Mouse (Mus musculus): ENCODE results near the gene Kctd17. TPM values are rescaled to one million over a fixed set of nuclear protein-coding genes. Genes with fewer than 3 reads are reported as not detected.

Gene Kctd17
- polyA plus RNA-seq (2015; fragmentation: Nextera tagmentation; extraction: Ambion mirVana) = 4.7 and 5.1 TPM in 2 replicates

- peaks cover 67% of the 10 kb centered on the region for H3K27me3 ChIP-seq
- no peak for DNase-seq
- H3K4me1 ChIP-seq (replicated peaks) = peaks cover 17% of the 10 kb centered on the region
- 4% methylated on average over 45 of the region's 52 CpGs for WGBS (ENCODE audit: insufficient replicate concordance)
- H3K9ac ChIP-seq = peak within 1 kb of the TSS; percentile 39
- ATAC-seq (ENCODE audit: low read depth) = peak; percentile 29
- H3K4me2 ChIP-seq = peak within 1 kb of the TSS; percentile 59
- H3K27ac ChIP-seq = no peak within 1 kb of the TSS
- no peaks in the 10 kb centered on the region for H3K9me3 ChIP-seq (replicated peaks)
- H3K36me3 ChIP-seq = no peaks in the 10 kb centered on the region
- H3K4me3 ChIP-seq (replicated peaks) = peak within 1 kb of the TSS; percentile 49
These were observed at the start of gene Kctd17 for GRCm38 (mm10) chr15:78428391-78429138. Kctd17 (plus strand) TSS chr15:78428564.

GRCm38 (mm10) chr15:78380208-78380607 lies 48.2 kb upstream of the Kctd17 start:
- Histone ChIP-seq H3K27ac (no peak overlapping the region), H3K4me3 (replicated peaks) (no peak overlapping the region), H3K4me1 (replicated peaks) (peaks cover 10% of the 10 kb centered on the region; the same call in 1 of the 2 replicates), H3K4me2 (no peak overlapping the region), H3K36me3 (no peaks in the 10 kb centered on the region), H3K27me3 (no peaks in the 10 kb centered on the region; the same call in 1 of the 2 replicates), H3K9me3 (replicated peaks) (no peaks in the 10 kb centered on the region), H3K9ac (no peak overlapping the region)
- 53% methylated on average over 2 of the region's 2 CpGs for WGBS (ENCODE audit: insufficient replicate concordance)
- ATAC-seq (ENCODE audit: low read depth) = no peak
- DNase-seq = no peak

GRCm38 (mm10) chr15:78380741-78381140 lies 47.6 kb upstream of the Kctd17 start:
- no peak for DNase-seq
- ATAC-seq (ENCODE audit: low read depth) = no peak

GRCm38 (mm10) chr15:78382115-78382514 lies 46.2 kb upstream of the Kctd17 start:
- 84% methylated on average over 4 of the region's 4 CpGs for WGBS (ENCODE audit: insufficient replicate concordance)
- peaks cover 10% of the 10 kb centered on the region; the same call in 1 of the 2 replicates for H3K4me1 ChIP-seq (replicated peaks)
- DNase-seq (no peak), ATAC-seq (ENCODE audit: low read depth) (no peak)
- H3K9ac ChIP-seq = no peak overlapping the region
- peaks cover 3% of the 10 kb centered on the region; the same call in 1 of the 2 replicates for H3K27me3 ChIP-seq
- H3K4me3 ChIP-seq (replicated peaks) = no peak overlapping the region
- H3K27ac ChIP-seq = no peak overlapping the region
- no peak overlapping the region for H3K4me2 ChIP-seq
- no peaks in the 10 kb centered on the region for H3K9me3 ChIP-seq (replicated peaks)
- no peaks in the 10 kb centered on the region for H3K36me3 ChIP-seq

More at GRCm38 (mm10) chr15:78380741-78381140, 47.6 kb upstream of the Kctd17 start:
- Histone ChIP-seq H3K4me3 (replicated peaks) (no peak overlapping the region), H3K4me2 (no peak overlapping the region), H3K27me3 (peaks cover 3% of the 10 kb centered on the region; the same call in 1 of the 2 replicates), H3K9me3 (replicated peaks) (no peaks in the 10 kb centered on the region), H3K36me3 (no peaks in the 10 kb centered on the region), H3K9ac (no peak overlapping the region), H3K4me1 (replicated peaks) (peaks cover 10% of the 10 kb centered on the region; the same call in 1 of the 2 replicates), H3K27ac (no peak overlapping the region)
- WGBS (ENCODE audit: insufficient replicate concordance) = 57% methylated on average over 4 of the region's 4 CpGs

GRCm38 (mm10) chr15:78383450-78384219 lies 44.7 kb upstream of the Kctd17 start:
- Histone ChIP-seq H3K4me3 (replicated peaks) (no peak overlapping the region), H3K36me3 (no peaks in the 10 kb centered on the region), H3K9me3 (replicated peaks) (no peaks in the 10 kb centered on the region), H3K9ac (no peak overlapping the region), H3K4me2 (no peak overlapping the region), H3K4me1 (replicated peaks) (peaks cover 6% of the 10 kb centered on the region; the same call in 1 of the 2 replicates), H3K27ac (no peak overlapping the region), H3K27me3 (peaks cover 3% of the 10 kb centered on the region; the same call in 1 of the 2 replicates)
- DNase-seq (no peak), ATAC-seq (ENCODE audit: low read depth) (no peak)
- 70% methylated on average over 11 of the region's 11 CpGs for WGBS (ENCODE audit: insufficient replicate concordance)

GRCm38 (mm10) chr15:78384220-78385116 lies 43.9 kb upstream of the Kctd17 start:
- peaks cover 5% of the 10 kb centered on the region; the same call in 1 of the 2 replicates for H3K4me1 ChIP-seq (replicated peaks)
- no peaks in the 10 kb centered on the region for H3K9me3 ChIP-seq (replicated peaks)
- no peaks in the 10 kb centered on the region for H3K36me3 ChIP-seq
- ATAC-seq (ENCODE audit: low read depth) (no peak), DNase-seq (no peak)
- no peak overlapping the region for H3K9ac ChIP-seq
- 0 out of 2 replicates have a peak, but pooled peaks cover 3% of the 10 kb centered on the region for H3K27me3 ChIP-seq
- H3K27ac ChIP-seq = 0 out of 2 replicates have a peak overlapping the region, but pooled peaks have one; percentile 1
- H3K4me3 ChIP-seq (replicated peaks) = no peak overlapping the region
- H3K4me2 ChIP-seq = no peak overlapping the region
- 63% methylated on average over 7 of the region's 7 CpGs for WGBS (ENCODE audit: insufficient replicate concordance)

- Histone ChIP-seq H3K36me3 (no peaks in the 10 kb centered on the region), H3K4me3 (replicated peaks) (no peak overlapping the region), H3K27me3 (0 out of 2 replicates have a peak, but pooled peaks cover 3% of the 10 kb centered on the region), H3K4me2 (no peak overlapping the region), H3K9ac (no peak overlapping the region), H3K27ac (no peak overlapping the region), H3K9me3 (replicated peaks) (no peaks in the 10 kb centered on the region), H3K4me1 (replicated peaks) (peaks cover 5% of the 10 kb centered on the region; the same call in 1 of the 2 replicates)
- ATAC-seq (ENCODE audit: low read depth) (no peak), DNase-seq (no peak)
- WGBS (ENCODE audit: insufficient replicate concordance) = 69% methylated on average over 1 of the region's 1 CpGs
These were observed 42.8 kb upstream of the Kctd17 start for GRCm38 (mm10) chr15:78385564-78385963.

- Histone ChIP-seq H3K4me1 (replicated peaks) (no peaks in the 10 kb centered on the region), H3K4me3 (replicated peaks) (no peak overlapping the region), H3K9me3 (replicated peaks) (no peaks in the 10 kb centered on the region), H3K36me3 (no peaks in the 10 kb centered on the region), H3K4me2 (no peak overlapping the region), H3K9ac (no peak overlapping the region), H3K27ac (no peak overlapping the region), H3K27me3 (no peaks in the 10 kb centered on the region)
- WGBS (ENCODE audit: insufficient replicate concordance) = 55% methylated on average over 3 of the region's 3 CpGs
- DNase-seq (no peak), ATAC-seq (ENCODE audit: low read depth) (no peak)
These were observed 37.5 kb upstream of the Kctd17 start for GRCm38 (mm10) chr15:78390855-78391254.

GRCm38 (mm10) chr15:78395478-78395962 lies 32.8 kb upstream of the Kctd17 start, which contains the start of gene Tex33:
Tex33 (minus strand) TSS chr15:78395912.
- 61% methylated on average over 8 of the region's 8 CpGs for WGBS (ENCODE audit: insufficient replicate concordance)
- no peak for ATAC-seq (ENCODE audit: low read depth)

GRCm38 (mm10) chr15:78401345-78401744 lies 27.0 kb upstream of the Kctd17 start:
- no peaks in the 10 kb centered on the region for H3K27me3 ChIP-seq
- ATAC-seq (ENCODE audit: low read depth) (no peak), DNase-seq (no peak)
- H3K9me3 ChIP-seq (replicated peaks) = no peaks in the 10 kb centered on the region
- H3K9ac ChIP-seq = 0 out of 2 replicates have a peak overlapping the region, but pooled peaks have one; percentile 95
- H3K36me3 ChIP-seq = peaks cover 6% of the 10 kb centered on the region
- H3K4me3 ChIP-seq (replicated peaks) = no peak overlapping the region
- no peak overlapping the region for H3K4me2 ChIP-seq
- H3K4me1 ChIP-seq (replicated peaks) = peaks cover 58% of the 10 kb centered on the region
- H3K27ac ChIP-seq = peak overlapping the region; percentile 100
- 52% methylated on average over 6 of the region's 6 CpGs for WGBS (ENCODE audit: insufficient replicate concordance)

More at GRCm38 (mm10) chr15:78395478-78395962, 32.8 kb upstream of the Kctd17 start, which contains the start of gene Tex33:
- no peak within 1 kb of the TSS for H3K27ac ChIP-seq
- peaks cover 6% of the 10 kb centered on the region for H3K36me3 ChIP-seq
- H3K27me3 ChIP-seq = no peaks in the 10 kb centered on the region
- H3K9me3 ChIP-seq (replicated peaks) = no peaks in the 10 kb centered on the region
- no peak for DNase-seq
- H3K9ac ChIP-seq = no peak within 1 kb of the TSS
- 0 out of 2 replicates have a peak, but pooled peaks cover 7% of the 10 kb centered on the region for H3K4me1 ChIP-seq (replicated peaks)
- H3K4me3 ChIP-seq (replicated peaks) = no peak within 1 kb of the TSS
- H3K4me2 ChIP-seq = no peak within 1 kb of the TSS
